In the genomic region with DNA sequence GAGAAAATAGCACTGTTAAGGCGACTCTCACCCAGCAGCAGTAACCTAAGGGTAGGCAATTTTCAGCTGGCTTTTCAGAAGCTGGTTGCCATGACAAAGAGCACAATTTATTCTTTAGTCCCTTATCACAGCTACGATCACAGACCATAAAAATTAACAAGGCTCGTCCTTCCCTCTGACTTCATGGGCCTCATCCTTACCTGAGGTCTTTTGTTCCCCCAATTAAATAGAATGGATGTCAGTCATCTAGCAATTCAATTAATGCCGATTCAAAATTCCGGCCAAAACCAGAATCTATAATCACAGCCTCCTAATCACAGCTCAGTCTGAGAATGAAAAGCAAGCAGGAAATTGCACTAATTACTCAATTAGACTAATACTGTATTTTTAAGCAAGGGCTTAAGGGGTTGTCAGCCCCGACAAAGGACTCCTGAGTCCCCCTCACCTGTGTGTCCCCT, we compare ENCODE assay signal across 12 mouse cellular contexts. TPM values are rescaled to one million over a fixed set of nuclear protein-coding genes. Genes with fewer than 3 reads are reported as not detected.
DNase-seq lines count a peak whose midpoint lies in the region; ATAC-seq and TF ChIP-seq lines count a peak whose summit lies in the region.
"Had no signal": no experiment of that assay in that cellular context is flagged by ENCODE, and none has a peak within 500 bp of the region (broad histone marks: within the 10 kb centered on the region; RNA-seq: fewer than 3 reads in every experiment).

No protein-coding gene starts in this region.

- DNase-seq in left cerebral cortex, adult 2 months (ENCODE audit: extremely low spot score in 1 of 2, low spot score in 2 of 2), result no peak
- no peak for DNase-seq in left cerebral cortex, adult 11 months (ENCODE audit: low spot score)
- peak; percentile 35 for DNase-seq in forebrain, embryonic 11.5 days (ENCODE audit: low spot score)
- no peak for DNase-seq in limb, embryonic 10.5 days (ENCODE audit: low spot score)
- DNase-seq in frontal cortex, adult 2 months (ENCODE audit: extremely low spot score in 1 of 2, low spot score in 1 of 2), result no peak
- DNase-seq: cerebellum, adult 11-12 months; heart, postnatal 4 days had no signal

- H3K27ac ChIP-seq in left cerebral cortex, adult 2 months, result 0 out of 2 replicates have a peak overlapping the region, but pooled peaks have one; percentile 26
- peak overlapping the region; percentile 70 for H3K27ac ChIP-seq in forebrain, embryonic 11.5 days (ENCODE audit: low read depth, low read length)
- peak overlapping the region; percentile 89 for H3K27ac ChIP-seq in limb, embryonic 10.5 days
- H3K27ac ChIP-seq in neural tube, embryonic 15.5 days (replicated peaks), result peak overlapping the region; percentile 70

- no peak overlapping the region for H3K4me2 ChIP-seq in forebrain, embryonic 11.5 days (ENCODE audit: low read depth, low read length, severe bottlenecking)
- no peak overlapping the region for H3K4me2 ChIP-seq in neural tube, embryonic 15.5 days

- 0 out of 2 replicates have a peak overlapping the region, but pooled peaks have one; percentile 4 for H3K9ac ChIP-seq in forebrain, embryonic 11.5 days (ENCODE audit: low read length)
- no peak overlapping the region for H3K9ac ChIP-seq in neural tube, embryonic 15.5 days (replicated peaks)

- no peaks in the 10 kb centered on the region for H3K9me3 ChIP-seq in forebrain, embryonic 11.5 days (ENCODE audit: control insufficient read depth, low read length)
- no peaks in the 10 kb centered on the region for H3K9me3 ChIP-seq in limb, embryonic 10.5 days (replicated peaks)
- no peaks in the 10 kb centered on the region for H3K9me3 ChIP-seq in neural tube, embryonic 15.5 days (replicated peaks)

- H3K36me3 ChIP-seq in forebrain, embryonic 11.5 days (ENCODE audit: control insufficient read depth, insufficient read depth, low read length), result no peaks in the 10 kb centered on the region
- H3K36me3 ChIP-seq in limb, embryonic 10.5 days, result peaks cover 46% of the 10 kb centered on the region
- H3K36me3 ChIP-seq in neural tube, embryonic 15.5 days, result no peaks in the 10 kb centered on the region

- peaks cover 25% of the 10 kb centered on the region for H3K4me1 ChIP-seq in forebrain, embryonic 11.5 days (replicated peaks; ENCODE audit: control insufficient read depth, insufficient read depth, low read length)
- peaks cover 67% of the 10 kb centered on the region for H3K4me1 ChIP-seq in limb, embryonic 10.5 days
- H3K4me1 ChIP-seq in neural tube, embryonic 15.5 days, result peaks cover 54% of the 10 kb centered on the region

- intact Hi-C loops in left cerebral cortex, adult 2 months (cut with DNase I), result no loop called here

- no peak overlapping the region for H3K4me3 ChIP-seq in left cerebral cortex, adult 2 months
- no peak overlapping the region for H3K4me3 ChIP-seq in forebrain, embryonic 11.5 days (ENCODE audit: low read depth, low read length)
- no peak overlapping the region for H3K4me3 ChIP-seq in limb, embryonic 10.5 days
- no peak overlapping the region for H3K4me3 ChIP-seq in neural tube, embryonic 15.5 days (replicated peaks)

- ATAC-seq in forebrain, embryonic 11.5 days (replicated peaks; ENCODE audit: low FRiP score), result peak; percentile 76
- peak; percentile 48; the same call in 1 of the 2 replicates for ATAC-seq in neural tube, embryonic 15.5 days (ENCODE audit: low FRiP score)
- no peak for ATAC-seq in megakaryocyte-erythroid progenitor cell, adult 5-6 weeks (replicated peaks; ENCODE audit: low FRiP score, low TSS enrichment, poor library complexity, severe bottlenecking)
- ATAC-seq in CD4-positive, CD25-positive, alpha-beta regulatory T cell, adult 4 months, result no peak
- ATAC-seq: activated CD4-positive, CD25-positive, alpha-beta regulatory T cell, adult 4 months had no signal

- WGBS in forebrain, embryonic 11.5 days, result 22% methylated on average over 6 of the region's 6 CpGs
- WGBS in limb, embryonic 10.5 days, result 41% methylated on average over 6 of the region's 6 CpGs
- WGBS in neural tube, embryonic 15.5 days, result 18% methylated on average over 6 of the region's 6 CpGs

- TF ChIP-seq CTCF in left cerebral cortex, adult 2 months (IDR thresholded peaks at IDR 0.05), result no peak

- no peaks in the 10 kb centered on the region for H3K27me3 ChIP-seq in forebrain, embryonic 11.5 days (ENCODE audit: control insufficient read depth, insufficient read depth, low read length)
- no peaks in the 10 kb centered on the region for H3K27me3 ChIP-seq in limb, embryonic 10.5 days (ENCODE audit: low read depth, poor library complexity, severe bottlenecking)
- no peaks in the 10 kb centered on the region for H3K27me3 ChIP-seq in neural tube, embryonic 15.5 days (replicated peaks)

RNA-seq across cellular contexts. Expression of gene Cpa1, which starts 15.4 kb away (rescaled TPM):
- not detected for total RNA-seq in left cerebral cortex, adult 2 months (2021)
- polyA plus RNA-seq in forebrain, embryonic 11.5 days (2014; fragmentation: Nextera tagmentation; extraction: Ambion mirVana), result 0.16 TPM in 1 of 2 replicates, not detected in the other
- 0.38 TPM in 2 replicates for polyA plus RNA-seq in limb, embryonic 10.5 days (2016; fragmentation: Nextera tagmentation; extraction: Ambion mirVana)
- polyA plus RNA-seq in neural tube, embryonic 15.5 days (2015; fragmentation: Nextera tagmentation; extraction: Ambion mirVana), result 0.50 and 7.6 TPM in 2 replicates
- polyA plus RNA-seq in frontal cortex, adult 2 months (2012; rRNA removed), result 0.13 TPM in 1 of 2 replicates, not detected in the other
- not detected in 2 replicates for total RNA-seq in megakaryocyte-erythroid progenitor cell, adult 5-6 weeks (2014; fragmentation: Nextera tagmentation)
- not detected in 2 replicates for total RNA-seq in megakaryocyte-erythroid progenitor cell, adult 5-6 weeks (2017)
- not detected for polyA plus RNA-seq in CD4-positive, CD25-positive, alpha-beta regulatory T cell, adult 4 months (2017; shearing (Covaris generic))
- total RNA-seq: left cerebral cortex, postnatal 10 days had no signal
- polyA plus RNA-seq: activated CD4-positive, CD25-positive, alpha-beta regulatory T cell, adult 4 months had no signal

RNA-seq across cellular contexts. Expression of gene Cep41, which starts 39.1 kb away (rescaled TPM):
- total RNA-seq in left cerebral cortex, adult 2 months (2021), result 1 to 10 TPM; 6.5 to 9.2 TPM
- 21.6 and 24.1 TPM in 2 replicates for polyA plus RNA-seq in forebrain, embryonic 11.5 days (2014; fragmentation: Nextera tagmentation; extraction: Ambion mirVana)
- polyA plus RNA-seq in limb, embryonic 10.5 days (2016; fragmentation: Nextera tagmentation; extraction: Ambion mirVana), result 28.8 and 33.1 TPM in 2 replicates
- 10.7 and 11.6 TPM in 2 replicates for polyA plus RNA-seq in neural tube, embryonic 15.5 days (2015; fragmentation: Nextera tagmentation; extraction: Ambion mirVana)
- 6.1 and 7.6 TPM in 2 replicates for polyA plus RNA-seq in frontal cortex, adult 2 months (2012; rRNA removed)
- 17.9 and 22.2 TPM in 2 replicates for total RNA-seq in megakaryocyte-erythroid progenitor cell, adult 5-6 weeks (2014; fragmentation: Nextera tagmentation)
- 11.7 and 12.0 TPM in 2 replicates for total RNA-seq in megakaryocyte-erythroid progenitor cell, adult 5-6 weeks (2017)
- polyA plus RNA-seq in CD4-positive, CD25-positive, alpha-beta regulatory T cell, adult 4 months (2017; shearing (Covaris generic)), result 10 to 100 TPM; 11.3 to 12.6 TPM

RNA-seq across cellular contexts. Expression of gene Cpa5, which starts 43.6 kb away (rescaled TPM):
- not detected for total RNA-seq in left cerebral cortex, adult 2 months (2021)
- polyA plus RNA-seq in forebrain, embryonic 11.5 days (2014; fragmentation: Nextera tagmentation; extraction: Ambion mirVana), result 0.15 and 0.72 TPM in 2 replicates
- 0.23 and 0.35 TPM in 2 replicates for polyA plus RNA-seq in limb, embryonic 10.5 days (2016; fragmentation: Nextera tagmentation; extraction: Ambion mirVana)
- polyA plus RNA-seq in neural tube, embryonic 15.5 days (2015; fragmentation: Nextera tagmentation; extraction: Ambion mirVana), result 0.11 TPM in 1 of 2 replicates, not detected in the other
- 0.04 TPM in 1 of 2 replicates, not detected in the other for polyA plus RNA-seq in frontal cortex, adult 2 months (2012; rRNA removed)
- not detected in 2 replicates for total RNA-seq in megakaryocyte-erythroid progenitor cell, adult 5-6 weeks (2014; fragmentation: Nextera tagmentation)
- total RNA-seq in megakaryocyte-erythroid progenitor cell, adult 5-6 weeks (2017), result not detected in 2 replicates
- not detected for polyA plus RNA-seq in CD4-positive, CD25-positive, alpha-beta regulatory T cell, adult 4 months (2017; shearing (Covaris generic))
- total RNA-seq: left cerebral cortex, postnatal 10 days had no signal
- polyA plus RNA-seq: activated CD4-positive, CD25-positive, alpha-beta regulatory T cell, adult 4 months had no signal

Comparison
In these comparisons a context has a peak if more than half of its experiments do, and no peak if none do; other contexts are left out.
1. H3K27ac ChIP-seq: peak in every context shown above with its lines; median percentile 89 in limb, embryonic 10.5 days; 70 in forebrain, embryonic 11.5 days; 70 in neural tube, embryonic 15.5 days; 26 in left cerebral cortex, adult 2 months.
2. ATAC-seq: peak in forebrain, embryonic 11.5 days (single experiment) and neural tube, embryonic 15.5 days (single experiment); none in megakaryocyte-erythroid progenitor cell, adult 5-6 weeks (single experiment) and CD4-positive, CD25-positive, alpha-beta regulatory T cell, adult 4 months (single experiment).